Mouse (Mus musculus) skeletal muscle tissue, adult 2 months (tissue): Measurements from ENCODE around the gene Hint3.

Experiments used
- DNase-seq: peaks from one replicate; pipeline ENCODE4 v3.0.0-alpha.2; 2012; ENCODE audit warnings: low read depth, low spot score

Hint3 gene

GRCm38 (mm10) chr10:30600094-30600534 is 29.3 kb downstream of the Hint3 start:
- no peak for DNase-seq

GRCm38 (mm10) chr10:30587037-30587436 is 42.4 kb downstream of the Hint3 start:
- DNase-seq = no peak

- DNase-seq = no peak
Observed at GRCm38 (mm10) chr10:30585691-30586090, 43.7 kb downstream of the Hint3 start.

GRCm38 (mm10) chr10:30577670-30578280 is 51.7 kb downstream of the Hint3 start:
- no peak for DNase-seq

- no peak for DNase-seq
Observed at GRCm38 (mm10) chr10:30566364-30566763, 63.1 kb downstream of the Hint3 start.

GRCm38 (mm10) chr10:30564651-30565050 is 64.8 kb downstream of the Hint3 start:
- no peak for DNase-seq
